Mouse (Mus musculus): Measurements from ENCODE around the gene Map3k21. TPM values are rescaled to one million over a fixed set of nuclear protein-coding genes. Genes with fewer than 3 reads are reported as not detected.

Gene Map3k21
- total and polyA plus RNA-seq, 2 experiments = 2.6 to 3.9 TPM

DNA sequence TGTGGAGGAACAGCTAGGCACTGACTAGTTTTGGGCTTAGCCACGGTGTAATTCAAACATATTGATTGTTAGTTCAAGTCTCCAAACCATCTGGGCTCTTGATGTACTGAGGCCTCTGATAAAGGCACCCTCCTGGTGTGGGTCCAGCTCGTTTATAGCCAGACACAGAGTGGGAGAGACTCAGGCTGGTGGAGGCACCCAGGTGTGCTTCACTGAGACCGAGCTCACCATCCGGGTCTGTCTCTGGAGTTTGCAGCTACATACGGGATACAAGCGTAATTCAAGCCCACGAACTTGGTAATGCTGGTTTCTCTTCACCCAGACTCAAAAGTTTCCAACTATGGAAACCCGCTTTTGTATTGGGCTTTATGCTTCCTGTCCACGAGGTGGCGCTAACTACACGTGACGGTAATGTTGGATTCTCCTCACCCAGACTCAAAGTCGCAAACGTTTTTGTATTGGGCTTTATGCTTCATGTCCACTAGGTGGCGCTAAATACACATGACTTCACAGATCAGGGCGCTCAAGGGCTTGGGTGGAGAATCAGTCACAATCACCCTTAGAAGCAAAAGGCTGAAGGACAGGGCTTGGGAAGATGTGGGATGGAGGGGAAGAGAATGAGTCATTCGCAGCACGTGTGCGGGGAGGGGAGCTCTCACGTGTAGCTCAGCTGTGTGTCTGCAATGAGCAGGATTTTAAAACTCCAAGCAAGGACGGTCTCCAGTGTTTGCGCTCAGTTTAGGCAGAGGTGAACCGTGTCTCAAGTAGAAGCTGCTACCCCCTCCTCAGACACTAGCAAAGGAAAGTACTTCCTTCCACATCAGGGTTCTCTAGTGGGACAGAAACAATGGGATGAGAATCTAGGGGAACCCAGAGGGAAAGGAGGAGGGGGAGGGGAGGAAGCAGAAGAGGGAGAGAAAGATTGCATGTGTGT is 40.0 kb downstream of the Map3k21 start:
- 23% methylated on average over 23 of the region's 23 CpGs for WGBS
- no peaks in the 10 kb centered on the region for H3K27me3 ChIP-seq (ENCODE audit: control insufficient read depth, insufficient read depth, low read length)
- no peaks in the 10 kb centered on the region for H3K36me3 ChIP-seq (ENCODE audit: control insufficient read depth, insufficient read depth, low read length)
- no peak overlapping the region for H3K4me3 ChIP-seq (ENCODE audit: insufficient read depth, low read depth, low read length)
- no peaks in the 10 kb centered on the region for H3K4me1 ChIP-seq (ENCODE audit: control insufficient read depth, insufficient read depth, low read length)
- no peak overlapping the region for H3K9ac ChIP-seq (ENCODE audit: low read depth, low read length)
- H3K27ac ChIP-seq (replicated peaks; ENCODE audit: insufficient read depth, low read depth, low read length) = no peak overlapping the region
- peak; percentile 85 for DNase-seq (ENCODE audit: extremely low read depth, low read depth, low spot score)
- TF ChIP-seq CTCF (IDR thresholded peaks at IDR 0.05; ENCODE audit: low read depth, low read length) (peak; percentile 59), POLR2A (IDR thresholded peaks at IDR 0.05; ENCODE audit: extremely low read depth, insufficient read depth, low read length) (no peak)
- no peaks in the 10 kb centered on the region for H3K79me2 ChIP-seq (ENCODE audit: control insufficient read depth, insufficient read depth, low read length)

DNA sequence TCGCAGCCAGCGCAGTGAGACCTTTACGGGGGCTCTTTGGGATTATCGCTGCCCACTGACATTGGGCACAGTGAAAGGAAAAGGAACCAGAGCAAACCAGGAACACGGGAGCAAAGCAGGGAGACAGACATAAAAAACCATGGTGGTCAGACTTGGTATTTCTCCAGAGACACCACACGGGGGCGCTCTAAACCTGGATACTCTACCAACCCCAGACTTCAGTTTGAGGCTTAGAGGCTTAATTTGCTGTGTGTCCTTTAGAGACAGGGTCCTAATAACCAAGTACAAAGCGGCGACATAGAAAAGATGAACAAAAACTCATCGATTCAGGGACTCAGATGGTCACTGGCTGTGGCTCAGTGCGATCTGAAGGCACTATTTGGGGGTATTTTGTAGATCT is 45.4 kb downstream of the Map3k21 start:
- no peaks in the 10 kb centered on the region for H3K27me3 ChIP-seq (ENCODE audit: control insufficient read depth, insufficient read depth, low read length)
- no peaks in the 10 kb centered on the region for H3K4me1 ChIP-seq (ENCODE audit: control insufficient read depth, insufficient read depth, low read length)
- H3K36me3 ChIP-seq (ENCODE audit: control insufficient read depth, insufficient read depth, low read length) = no peaks in the 10 kb centered on the region
- 16% methylated on average over 11 of the region's 11 CpGs for WGBS
- H3K27ac ChIP-seq (replicated peaks; ENCODE audit: insufficient read depth, low read depth, low read length) = no peak overlapping the region
- no peaks in the 10 kb centered on the region for H3K79me2 ChIP-seq (ENCODE audit: control insufficient read depth, insufficient read depth, low read length)
- no peak for TF ChIP-seq POLR2A (IDR thresholded peaks at IDR 0.05; ENCODE audit: extremely low read depth, insufficient read depth, low read length)
- TF ChIP-seq CTCF (IDR thresholded peaks at IDR 0.05; ENCODE audit: low read depth, low read length) = peak; percentile 35
- no peak overlapping the region for H3K4me3 ChIP-seq (ENCODE audit: insufficient read depth, low read depth, low read length)
- H3K9ac ChIP-seq (ENCODE audit: low read depth, low read length) = no peak overlapping the region
- DNase-seq (ENCODE audit: extremely low read depth, low read depth, low spot score) = peak; percentile 26

DNA sequence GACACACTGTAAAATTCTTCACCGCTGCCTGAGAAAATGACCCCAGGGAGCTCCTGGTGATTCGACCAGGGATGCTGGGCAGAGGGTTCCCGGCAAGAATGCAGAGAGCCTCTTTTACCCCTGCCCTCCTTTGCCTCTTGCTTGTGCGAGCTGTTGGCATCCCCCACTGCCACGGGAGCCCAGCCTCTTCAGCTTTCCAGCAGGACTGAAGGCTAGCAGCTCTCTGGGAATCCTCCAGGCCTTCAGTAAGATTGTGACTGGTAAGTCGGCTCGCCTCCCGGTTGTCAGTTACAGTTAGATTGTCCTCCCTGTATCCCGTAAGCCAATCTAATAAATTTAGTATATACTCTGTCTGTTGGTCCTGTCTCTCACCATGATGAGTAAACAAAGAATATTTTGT is 46.5 kb downstream of the Map3k21 start:
- no peaks in the 10 kb centered on the region for H3K4me1 ChIP-seq (ENCODE audit: control insufficient read depth, insufficient read depth, low read length)
- TF ChIP-seq POLR2A (IDR thresholded peaks at IDR 0.05; ENCODE audit: extremely low read depth, insufficient read depth, low read length) (no peak), CTCF (IDR thresholded peaks at IDR 0.05; ENCODE audit: low read depth, low read length) (no peak)
- no peaks in the 10 kb centered on the region for H3K79me2 ChIP-seq (ENCODE audit: control insufficient read depth, insufficient read depth, low read length)
- no peak overlapping the region for H3K9ac ChIP-seq (ENCODE audit: low read depth, low read length)
- no peak overlapping the region for H3K4me3 ChIP-seq (ENCODE audit: insufficient read depth, low read depth, low read length)
- DNase-seq (ENCODE audit: extremely low read depth, low read depth, low spot score) = no peak
- no peaks in the 10 kb centered on the region for H3K36me3 ChIP-seq (ENCODE audit: control insufficient read depth, insufficient read depth, low read length)
- H3K27me3 ChIP-seq (ENCODE audit: control insufficient read depth, insufficient read depth, low read length) = 0 out of 2 replicates have a peak, but pooled peaks cover 2% of the 10 kb centered on the region
- H3K27ac ChIP-seq (replicated peaks; ENCODE audit: insufficient read depth, low read depth, low read length) = no peak overlapping the region
- WGBS = 75% methylated on average over 9 of the region's 9 CpGs

- Histone ChIP-seq H3K4me3 (ENCODE audit: insufficient read depth, low read depth, low read length) (no peak overlapping the region), H3K27ac (replicated peaks; ENCODE audit: insufficient read depth, low read depth, low read length) (no peak overlapping the region), H3K79me2 (ENCODE audit: control insufficient read depth, insufficient read depth, low read length) (no peaks in the 10 kb centered on the region), H3K36me3 (ENCODE audit: control insufficient read depth, insufficient read depth, low read length) (no peaks in the 10 kb centered on the region), H3K27me3 (ENCODE audit: control insufficient read depth, insufficient read depth, low read length) (0 out of 2 replicates have a peak, but pooled peaks cover 2% of the 10 kb centered on the region), H3K9ac (ENCODE audit: low read depth, low read length) (no peak overlapping the region), H3K4me1 (ENCODE audit: control insufficient read depth, insufficient read depth, low read length) (no peaks in the 10 kb centered on the region)
- WGBS = 59% methylated on average over 13 of the region's 13 CpGs
- DNase-seq (ENCODE audit: extremely low read depth, low read depth, low spot score) = peak; percentile 68
- TF ChIP-seq POLR2A (IDR thresholded peaks at IDR 0.05; ENCODE audit: extremely low read depth, insufficient read depth, low read length) = no peak
- no peak for TF ChIP-seq CTCF (IDR thresholded peaks at IDR 0.05; ENCODE audit: low read depth, low read length)
Measured at GRCm38 (mm10) chr8:125957226-125957993, 47.2 kb downstream of the Map3k21 start.

GRCm38 (mm10) chr8:125957994-125958368 is 47.7 kb downstream of the Map3k21 start:
- WGBS = 62% methylated on average over 1 of the region's 1 CpGs
- H3K27me3 ChIP-seq (ENCODE audit: control insufficient read depth, insufficient read depth, low read length) = 0 out of 2 replicates have a peak, but pooled peaks cover 2% of the 10 kb centered on the region
- no peak overlapping the region for H3K4me3 ChIP-seq (ENCODE audit: insufficient read depth, low read depth, low read length)
- no peaks in the 10 kb centered on the region for H3K36me3 ChIP-seq (ENCODE audit: control insufficient read depth, insufficient read depth, low read length)
- no peak overlapping the region for H3K9ac ChIP-seq (ENCODE audit: low read depth, low read length)
- H3K27ac ChIP-seq (replicated peaks; ENCODE audit: insufficient read depth, low read depth, low read length) = no peak overlapping the region
- DNase-seq (ENCODE audit: extremely low read depth, low read depth, low spot score) = no peak
- no peaks in the 10 kb centered on the region for H3K4me1 ChIP-seq (ENCODE audit: control insufficient read depth, insufficient read depth, low read length)
- H3K79me2 ChIP-seq (ENCODE audit: control insufficient read depth, insufficient read depth, low read length) = no peaks in the 10 kb centered on the region
- TF ChIP-seq CTCF (IDR thresholded peaks at IDR 0.05; ENCODE audit: low read depth, low read length) (no peak), POLR2A (IDR thresholded peaks at IDR 0.05; ENCODE audit: extremely low read depth, insufficient read depth, low read length) (no peak)
